Mouse (Mus musculus) heart, embryonic 10.5 days (tissue): ENCODE data around the gene Myct1. TPM values are rescaled to one million over a fixed set of nuclear protein-coding genes. Genes with fewer than 3 reads are reported as not detected.

Source experiments
- DNase-seq: peaks from one replicate; pipeline ENCODE4 v3.0.0-alpha.2; 2017; ENCODE audit warnings: low spot score
- H3K27ac ChIP-seq: fragments of 300-500 bp; sonication (generic); 2 replicates; pipeline ENCODE4 v1.5.1; 2016; ENCODE audit warnings: mild to moderate bottlenecking
- H3K27me3 ChIP-seq: fragments of 300-500 bp; sonication (generic); 2 replicates; pipeline ENCODE4 v1.6.1; 2016; ENCODE audit warnings: mild to moderate bottlenecking; ENCODE audit not compliant: poor library complexity, insufficient read depth, severe bottlenecking
- H3K36me3 ChIP-seq: fragments of 300-500 bp; sonication (generic); 2 replicates; pipeline ENCODE4 v1.6.1; 2016; ENCODE audit warnings: mild to moderate bottlenecking, moderate library complexity
- H3K4me1 ChIP-seq: fragments of 300-500 bp; sonication (generic); 2 replicates; pipeline ENCODE4 v1.6.1; 2016; ENCODE audit warnings: mild to moderate bottlenecking
- H3K4me3 ChIP-seq: fragments of 300-500 bp; sonication (generic); 2 replicates; pipeline ENCODE4 v1.5.1; 2016; ENCODE audit warnings: mild to moderate bottlenecking, moderate library complexity
- H3K9me3 ChIP-seq: fragments of 300-500 bp; sonication (generic); 2 replicates; pipeline ENCODE4 v1.6.1; 2016; ENCODE audit warnings: mild to moderate bottlenecking, moderate library complexity
- WGBS: fragments of 180-500 bp; shearing (Covaris S2); methylation state at CpG from one replicate; pipeline ENCODE4 v1.1.7; 2016; 5-methylcytosine and 5-hydroxymethylcytosine counted together
- polyA plus RNA-seq: library from polyadenylated mRNA; unstranded; fragments of >200 nt; fragmentation: Nextera tagmentation; extraction: Ambion mirVana; gene quantifications from 2 replicates; pipeline ENCODE4 v1.2.1, GENCODE M21; 2016

Gene Myct1
- 2.0 and 3.5 TPM in 2 replicates for polyA plus RNA-seq

DNA sequence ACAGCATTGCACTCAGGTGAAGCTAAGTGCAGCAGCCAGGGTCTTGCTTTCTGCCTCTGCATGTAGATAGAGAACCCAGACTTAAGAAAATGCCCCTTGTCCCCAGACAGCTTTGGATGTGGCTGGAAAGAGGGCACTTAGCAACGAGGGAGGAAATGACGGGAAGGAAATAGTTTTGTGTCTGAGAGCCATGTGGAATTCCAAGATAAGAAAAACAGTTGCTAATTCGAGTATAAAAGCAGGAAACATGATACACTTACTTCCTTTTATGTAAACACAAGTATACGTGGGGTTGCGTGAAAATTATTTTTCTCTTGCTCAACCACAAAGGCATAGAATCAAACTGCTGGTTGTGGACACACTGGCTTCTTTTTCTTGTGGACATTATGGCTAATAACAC, at the start of gene Myct1:
Gene Myct1, plus strand, starts transcription at position 312 of the 400 bp plus-strand sequence.
- H3K27me3 ChIP-seq: no peaks in the 10 kb centered on the region
- H3K9me3 ChIP-seq: no peaks in the 10 kb centered on the region
- H3K27ac ChIP-seq: peak within 1 kb of the TSS; percentile 57; the same call in 1 of the 2 replicates
- H3K36me3 ChIP-seq: no peaks in the 10 kb centered on the region
- WGBS: 20% methylated on average over 5 of the region's 5 CpGs
- DNase-seq: no peak
- peaks cover 22% of the 10 kb centered on the region for H3K4me1 ChIP-seq
- H3K4me3 ChIP-seq: peak within 1 kb of the TSS; percentile 12; the same call in 1 of the 2 replicates

DNA sequence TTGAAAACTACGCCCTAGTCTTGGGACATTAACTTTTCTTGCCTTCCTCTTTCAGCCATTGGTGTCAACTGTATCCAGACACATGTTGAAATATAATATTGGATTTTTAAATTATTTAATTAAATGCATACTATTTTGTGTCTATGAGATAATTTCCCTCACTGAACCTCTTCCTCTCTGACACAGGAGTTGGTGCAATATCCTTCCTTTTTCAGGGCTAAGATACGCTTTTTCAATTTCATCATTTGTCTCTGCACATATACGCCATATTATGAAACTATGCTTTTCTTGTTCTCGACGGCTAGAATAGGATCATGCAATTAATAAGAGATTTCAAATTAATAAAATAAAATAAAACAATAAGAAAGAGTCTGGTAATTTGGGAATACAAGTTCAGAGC, 47.1 kb upstream of the Myct1 start:
- H3K4me3 ChIP-seq: no peak overlapping the region
- peaks cover 12% of the 10 kb centered on the region for H3K4me1 ChIP-seq
- H3K27me3 ChIP-seq: peaks cover 10% of the 10 kb centered on the region; the same call in 1 of the 2 replicates
- no peak for DNase-seq
- no peak overlapping the region for H3K27ac ChIP-seq
- no peaks in the 10 kb centered on the region for H3K36me3 ChIP-seq
- no peaks in the 10 kb centered on the region; the same call in 1 of the 2 replicates for H3K9me3 ChIP-seq
- 88% methylated on average over 5 of the region's 5 CpGs for WGBS

DNA sequence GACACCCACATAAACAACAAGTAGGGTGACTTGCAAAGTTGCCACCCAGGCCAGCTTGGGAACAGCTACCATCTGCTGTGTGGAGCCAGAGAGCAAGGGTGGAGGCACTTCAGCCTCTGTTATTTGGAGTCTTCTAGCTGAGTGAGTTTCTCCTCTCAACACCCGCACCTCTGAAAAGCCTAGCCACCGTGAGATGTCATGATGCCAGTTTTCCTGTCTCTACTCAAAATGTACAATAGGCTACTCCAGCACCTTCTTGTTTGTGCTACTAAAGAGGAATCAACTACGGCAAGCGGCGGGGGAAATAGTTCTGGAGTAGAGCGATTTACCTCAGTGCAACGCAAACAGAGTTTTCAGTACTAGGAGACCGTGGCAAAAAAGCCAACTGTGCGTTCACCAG, 45.8 kb upstream of the Myct1 start:
- WGBS: 85% methylated on average over 9 of the region's 9 CpGs
- H3K4me3 ChIP-seq: no peak overlapping the region
- H3K36me3 ChIP-seq: no peaks in the 10 kb centered on the region
- no peaks in the 10 kb centered on the region; the same call in 1 of the 2 replicates for H3K9me3 ChIP-seq
- H3K27ac ChIP-seq: no peak overlapping the region
- peaks cover 10% of the 10 kb centered on the region; the same call in 1 of the 2 replicates for H3K27me3 ChIP-seq
- DNase-seq: no peak
- peaks cover 12% of the 10 kb centered on the region for H3K4me1 ChIP-seq

DNA sequence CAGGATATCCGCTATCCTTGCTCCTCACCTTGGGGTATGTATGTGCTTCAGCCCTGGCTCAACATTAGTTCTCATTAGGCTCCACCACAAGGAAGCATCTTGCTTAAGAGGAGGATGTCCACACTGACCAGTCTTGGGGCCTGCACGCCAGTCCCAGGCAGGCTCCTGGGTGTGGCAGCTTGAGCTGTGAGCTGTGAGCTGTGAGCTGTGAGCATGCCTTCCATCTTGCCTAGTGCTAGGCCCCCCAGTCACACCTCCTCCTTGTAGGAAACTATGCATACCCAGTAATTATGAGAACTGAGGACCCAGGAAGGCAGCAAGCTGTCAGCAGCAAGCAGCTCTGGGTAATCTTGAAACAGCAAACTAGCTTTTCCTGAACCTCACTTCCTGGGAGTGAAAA, 44.9 kb upstream of the Myct1 start:
- Histone ChIP-seq H3K4me3 (no peak overlapping the region), H3K27me3 (peaks cover 10% of the 10 kb centered on the region; the same call in 1 of the 2 replicates), H3K27ac (no peak overlapping the region), H3K9me3 (no peaks in the 10 kb centered on the region; the same call in 1 of the 2 replicates), H3K4me1 (peaks cover 12% of the 10 kb centered on the region), H3K36me3 (no peaks in the 10 kb centered on the region)
- no peak for DNase-seq
- WGBS: 73% methylated on average over 2 of the region's 2 CpGs

DNA sequence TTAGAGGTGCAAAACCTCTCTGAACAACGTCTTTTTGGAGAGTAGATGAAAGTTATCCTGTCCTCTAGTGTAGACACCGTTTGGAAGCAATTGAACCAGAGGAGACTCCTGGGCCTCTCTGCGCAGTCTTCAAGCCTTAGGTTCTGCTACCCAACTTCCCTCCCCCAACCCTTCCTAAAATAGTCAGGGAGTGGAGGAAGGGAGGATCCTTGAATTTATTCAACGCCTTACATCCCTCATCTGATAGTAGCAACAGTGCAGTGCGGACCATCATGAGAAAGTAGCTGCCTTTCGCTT, 43.8 kb upstream of the Myct1 start:
- WGBS: 8% methylated on average over 6 of the region's 6 CpGs

DNA sequence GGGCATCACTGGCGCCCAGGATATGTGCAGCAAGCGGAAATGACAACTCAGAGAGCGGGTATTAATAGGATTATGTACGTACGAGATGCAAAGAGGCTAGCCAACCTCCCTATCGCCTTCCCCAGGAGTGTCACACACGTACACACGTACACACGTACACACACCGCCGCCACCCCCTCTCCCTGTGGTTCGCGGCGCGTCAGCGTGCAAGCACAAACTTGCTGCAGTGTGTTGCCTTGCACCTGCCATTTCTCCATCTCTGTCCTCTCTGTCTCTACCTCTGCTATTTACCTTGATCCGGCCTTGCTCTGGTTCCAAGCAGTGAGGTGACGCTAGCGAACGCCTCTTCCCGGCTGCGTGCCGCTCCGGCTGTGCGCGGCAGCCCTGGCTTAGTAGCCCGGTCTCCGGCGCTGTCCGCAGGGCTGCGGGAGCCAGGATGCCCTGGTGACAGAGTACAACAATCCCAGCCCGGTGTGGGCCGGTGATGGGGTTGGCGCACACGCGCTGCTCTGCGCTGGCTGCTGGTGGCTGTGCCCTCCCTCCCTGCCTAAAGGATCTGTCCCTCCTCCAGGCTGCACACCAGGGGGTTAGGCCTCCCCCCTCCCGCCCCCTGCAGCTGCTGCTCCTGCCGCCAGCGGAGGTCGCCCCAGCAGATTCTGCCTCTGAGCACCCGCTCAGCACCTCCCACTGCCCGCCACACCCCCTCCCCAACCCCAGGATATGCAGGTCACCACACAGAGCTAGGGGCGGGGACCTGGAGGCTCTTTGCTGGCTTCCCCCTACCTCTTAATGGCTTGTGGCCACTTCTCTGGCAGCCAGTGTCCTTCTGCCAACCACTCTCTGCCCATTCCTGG, 43.2 kb upstream of the Myct1 start:
- under 1% methylated on average over 43 of the region's 44 CpGs for WGBS
- Histone ChIP-seq H3K36me3 (no peaks in the 10 kb centered on the region), H3K4me3 (peak overlapping the region; percentile 72), H3K4me1 (peaks cover 12% of the 10 kb centered on the region), H3K9me3 (no peaks in the 10 kb centered on the region; the same call in 1 of the 2 replicates), H3K27ac (peak overlapping the region; percentile 59), H3K27me3 (peaks cover 10% of the 10 kb centered on the region; the same call in 1 of the 2 replicates)
- DNase-seq: peak; percentile 82

More for the DNA sequence above, 43.8 kb upstream of the Myct1 start:
- Histone ChIP-seq H3K27ac (no peak overlapping the region), H3K9me3 (no peaks in the 10 kb centered on the region; the same call in 1 of the 2 replicates), H3K4me1 (peaks cover 12% of the 10 kb centered on the region), H3K36me3 (no peaks in the 10 kb centered on the region), H3K27me3 (peaks cover 10% of the 10 kb centered on the region; the same call in 1 of the 2 replicates), H3K4me3 (peak overlapping the region; percentile 72)
- no peak for DNase-seq

DNA sequence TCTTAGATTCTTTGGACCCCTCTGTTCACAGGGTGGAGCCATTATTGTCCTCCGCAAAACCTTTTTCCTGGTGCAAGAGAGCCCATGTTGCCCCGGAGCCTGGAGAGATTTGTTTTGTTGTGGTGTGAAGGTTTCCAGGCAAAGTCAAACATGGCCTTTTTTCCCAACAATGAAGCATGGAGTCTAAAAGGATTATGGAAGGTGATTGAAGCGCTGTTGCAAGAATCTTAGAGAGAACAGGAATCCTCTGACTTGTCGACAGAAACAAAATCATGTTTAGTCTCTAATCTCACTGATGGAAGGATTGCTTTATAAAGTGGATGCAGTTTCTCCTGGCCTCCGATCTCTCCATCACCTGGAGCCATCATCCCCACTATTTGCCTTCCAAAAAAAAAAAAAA, 42.2 kb upstream of the Myct1 start, which contains the start of gene Syne1:
Gene Syne1, minus strand, starts transcription at position 101 of the 400 bp plus-strand sequence.
- no peak for DNase-seq

DNA sequence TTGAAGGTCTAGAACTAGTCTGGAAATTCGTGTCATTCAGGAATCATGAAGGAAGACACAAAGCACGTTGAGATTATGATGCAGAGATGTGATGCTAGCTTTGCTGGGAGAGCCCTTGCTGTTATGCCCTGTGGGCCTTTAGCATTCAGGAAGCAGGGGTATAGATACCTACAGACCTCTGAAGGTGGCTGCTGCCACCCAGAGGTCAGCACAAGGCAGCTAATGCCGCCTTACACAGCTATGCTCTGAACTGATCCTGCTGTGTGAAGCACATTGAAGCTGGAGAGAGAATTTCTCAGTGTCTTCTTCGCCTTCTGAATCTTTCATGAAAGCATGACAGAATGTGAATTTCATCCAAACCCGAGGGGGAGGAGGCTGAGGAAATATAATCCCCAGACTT, 38.6 kb upstream of the Myct1 start:
- no peak for DNase-seq
- peaks cover 10% of the 10 kb centered on the region for H3K4me1 ChIP-seq
- WGBS: 22% methylated on average over 5 of the region's 5 CpGs
- no peaks in the 10 kb centered on the region; the same call in 1 of the 2 replicates for H3K9me3 ChIP-seq
- H3K27me3 ChIP-seq: peaks cover 6% of the 10 kb centered on the region; the same call in 1 of the 2 replicates
- no peak overlapping the region for H3K4me3 ChIP-seq
- no peaks in the 10 kb centered on the region for H3K36me3 ChIP-seq
- no peak overlapping the region for H3K27ac ChIP-seq

More for the DNA sequence above, 42.2 kb upstream of the Myct1 start, which contains the start of gene Syne1:
- H3K9me3 ChIP-seq: no peaks in the 10 kb centered on the region; the same call in 1 of the 2 replicates
- peak within 1 kb of the TSS; percentile 72 for H3K4me3 ChIP-seq
- no peaks in the 10 kb centered on the region for H3K36me3 ChIP-seq
- WGBS: 71% methylated on average over 5 of the region's 5 CpGs
- H3K27me3 ChIP-seq: peaks cover 10% of the 10 kb centered on the region; the same call in 1 of the 2 replicates
- peaks cover 12% of the 10 kb centered on the region for H3K4me1 ChIP-seq
- peak within 1 kb of the TSS; percentile 59 for H3K27ac ChIP-seq

DNA sequence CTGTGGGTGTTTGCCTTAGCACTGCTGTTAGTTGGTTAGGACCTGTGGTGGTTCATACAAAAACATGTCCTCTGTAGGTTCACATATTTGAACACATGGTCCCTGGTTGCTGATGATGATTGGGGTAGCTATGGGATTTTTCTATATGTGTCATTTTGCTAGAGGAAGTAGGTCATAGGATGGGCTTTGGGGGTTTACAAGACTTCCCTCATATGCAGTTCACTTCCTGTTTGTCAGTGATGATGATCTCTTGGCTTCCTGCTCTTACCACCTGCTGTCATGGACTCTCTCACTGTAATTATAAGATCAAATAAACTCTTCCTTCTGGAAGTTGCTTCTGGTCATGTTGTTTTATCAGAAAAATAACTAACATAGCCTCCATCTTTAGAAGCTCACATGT, 34.8 kb upstream of the Myct1 start:
- no peak overlapping the region for H3K4me3 ChIP-seq
- H3K27ac ChIP-seq: no peak overlapping the region
- H3K27me3 ChIP-seq: no peaks in the 10 kb centered on the region
- no peaks in the 10 kb centered on the region for H3K36me3 ChIP-seq
- no peak for DNase-seq
- no peaks in the 10 kb centered on the region for H3K9me3 ChIP-seq
- H3K4me1 ChIP-seq: no peaks in the 10 kb centered on the region

DNA sequence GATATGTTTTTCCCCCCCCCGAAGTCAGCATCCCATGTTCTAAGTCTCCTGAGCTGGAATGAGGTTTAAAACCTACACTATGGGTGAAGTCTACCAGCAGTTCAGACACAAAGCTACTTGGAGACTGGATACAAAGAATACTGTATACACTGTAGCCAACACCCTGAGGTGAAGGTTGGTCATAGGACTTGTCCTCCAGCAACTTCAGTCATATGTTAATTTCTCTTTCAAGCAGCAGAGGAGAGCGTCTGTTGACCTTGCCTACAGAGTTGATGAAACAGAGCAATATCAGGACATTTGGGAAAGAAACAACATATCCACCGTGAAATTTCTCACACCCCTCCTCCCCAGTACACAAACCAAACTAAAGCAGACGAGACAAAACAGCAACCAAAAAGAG, 33.0 kb upstream of the Myct1 start:
- Histone ChIP-seq H3K27ac (no peak overlapping the region), H3K4me3 (no peak overlapping the region), H3K4me1 (no peaks in the 10 kb centered on the region), H3K36me3 (no peaks in the 10 kb centered on the region), H3K9me3 (no peaks in the 10 kb centered on the region), H3K27me3 (no peaks in the 10 kb centered on the region)
- DNase-seq: no peak
- 78% methylated on average over 4 of the region's 4 CpGs for WGBS

DNA sequence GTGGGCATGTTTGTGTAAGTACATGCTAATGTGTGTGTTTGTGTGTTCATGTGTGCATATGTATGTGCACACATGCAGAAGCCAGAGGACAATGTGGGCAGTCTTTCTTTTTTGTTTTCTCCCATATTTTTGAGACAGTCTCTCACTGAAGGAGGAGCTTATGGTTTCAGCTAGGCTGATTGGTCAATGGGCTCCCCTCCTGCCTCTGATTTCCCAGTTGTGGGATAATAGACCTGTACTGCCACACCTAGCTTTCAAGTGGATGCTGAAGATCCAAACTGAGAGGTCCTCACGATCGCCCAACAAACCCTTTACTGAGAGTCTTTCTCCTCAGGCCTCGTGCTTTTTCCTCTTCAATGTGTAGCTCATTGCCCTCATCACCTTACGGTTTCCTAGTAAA, 31.9 kb upstream of the Myct1 start:
- H3K4me1 ChIP-seq: no peaks in the 10 kb centered on the region
- H3K27ac ChIP-seq: no peak overlapping the region
- WGBS: 83% methylated on average over 4 of the region's 4 CpGs
- no peak for DNase-seq
- no peaks in the 10 kb centered on the region for H3K9me3 ChIP-seq
- H3K27me3 ChIP-seq: no peaks in the 10 kb centered on the region
- H3K36me3 ChIP-seq: no peaks in the 10 kb centered on the region
- no peak overlapping the region for H3K4me3 ChIP-seq

DNA sequence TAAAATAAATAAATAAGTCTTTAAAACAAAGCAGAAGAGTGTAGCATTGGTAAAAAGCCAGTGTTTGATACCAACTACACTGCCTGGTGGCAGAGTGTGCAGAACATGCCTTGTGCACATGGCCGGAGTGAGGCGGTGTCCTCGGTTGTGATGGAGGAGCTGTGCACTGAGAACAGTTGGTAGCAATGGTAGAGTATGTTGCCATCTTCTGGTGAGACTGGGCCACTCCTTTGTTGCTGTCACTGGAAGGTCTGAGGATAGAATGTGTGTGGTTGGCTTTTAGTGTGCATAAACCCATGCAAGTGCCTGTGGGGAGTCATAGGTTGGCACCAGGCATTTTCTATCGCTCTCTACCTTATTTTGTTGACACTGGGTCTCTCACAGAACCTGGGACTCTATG, 24.6 kb upstream of the Myct1 start:
- WGBS: 89% methylated on average over 4 of the region's 4 CpGs
- no peak for DNase-seq
- Histone ChIP-seq H3K27me3 (no peaks in the 10 kb centered on the region), H3K4me1 (no peaks in the 10 kb centered on the region), H3K27ac (no peak overlapping the region), H3K4me3 (no peak overlapping the region), H3K9me3 (no peaks in the 10 kb centered on the region), H3K36me3 (no peaks in the 10 kb centered on the region)

DNA sequence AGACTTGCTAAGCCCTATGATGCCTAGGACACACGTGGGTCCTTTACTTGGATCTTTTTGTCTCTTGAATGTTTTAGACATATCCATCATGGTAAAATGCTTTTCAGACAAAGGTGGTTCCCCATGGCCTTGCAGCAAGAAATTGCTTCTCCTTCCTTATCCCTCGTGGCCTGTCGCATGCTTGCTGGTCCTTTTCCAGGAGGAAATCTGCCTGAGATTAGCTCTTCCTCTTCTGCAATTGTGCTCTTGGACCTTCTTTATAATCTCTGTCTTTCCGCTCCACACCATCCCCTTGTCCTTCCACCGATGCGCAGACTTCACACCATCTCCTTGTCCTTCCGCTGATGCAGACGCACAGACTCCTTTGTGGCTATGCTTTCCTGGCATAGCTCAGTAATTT, 23.5 kb upstream of the Myct1 start:
- no peaks in the 10 kb centered on the region for H3K27me3 ChIP-seq
- no peaks in the 10 kb centered on the region for H3K36me3 ChIP-seq
- H3K4me1 ChIP-seq: no peaks in the 10 kb centered on the region
- no peak overlapping the region for H3K27ac ChIP-seq
- WGBS: 72% methylated on average over 8 of the region's 8 CpGs
- DNase-seq: no peak
- H3K9me3 ChIP-seq: no peaks in the 10 kb centered on the region
- H3K4me3 ChIP-seq: no peak overlapping the region
